Mouse (Mus musculus) large intestine, adult 2 months (tissue): ENCODE data around the gene Cav1. TPM values are rescaled to one million over a fixed set of nuclear protein-coding genes. Genes with fewer than 3 reads are reported as not detected.

Experiments
- DNase-seq: peaks from one replicate; pipeline ENCODE4 v3.0.0-alpha.2; 2012; ENCODE audit warnings: low read depth, low spot score
- WGBS: fragments of 180-500 bp; shearing (Covaris S2); methylation state at CpG from one replicate; pipeline ENCODE4 v1.1.7; 2018; 5-methylcytosine and 5-hydroxymethylcytosine counted together
- polyA plus RNA-seq: library from polyadenylated mRNA; depleted of rRNA; stranded (reverse); fragments of >200 nt; gene quantifications from 2 replicates; pipeline ENCODE4 v1.2.3, GENCODE M21; 2012; rRNA removed

Gene Cav1
- 118 and 147 TPM in 2 replicates for polyA plus RNA-seq

DNA sequence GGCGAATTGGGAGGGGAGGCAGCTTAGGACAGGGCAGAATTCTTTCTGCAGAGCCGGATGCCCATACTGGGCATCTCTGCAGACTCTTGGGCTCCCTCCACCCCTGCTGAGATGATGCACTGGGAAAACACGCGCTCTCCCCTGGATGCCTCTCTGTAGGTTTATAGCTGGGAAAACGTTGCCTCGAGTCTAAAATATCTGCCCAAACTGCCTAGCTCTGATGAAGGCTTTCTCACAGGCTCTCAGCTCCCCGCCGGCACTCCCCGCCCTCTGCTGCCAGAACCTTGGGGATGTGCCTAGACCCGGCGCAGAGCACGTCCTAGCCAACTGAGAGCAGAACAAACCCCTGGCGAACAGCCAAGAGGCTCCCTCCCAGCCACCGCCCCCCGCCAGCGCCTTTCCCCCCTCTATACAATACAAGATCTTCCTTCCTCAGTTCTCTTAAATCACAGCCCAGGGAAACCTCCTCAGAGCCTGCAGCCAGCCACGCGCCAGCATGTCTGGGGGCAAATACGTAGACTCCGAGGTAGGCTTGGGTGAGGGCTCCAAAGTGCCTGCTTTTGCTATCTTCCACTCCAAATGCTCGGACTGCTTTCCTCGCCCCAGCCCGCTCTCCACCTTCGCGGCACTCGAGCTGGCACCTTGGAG is at the start of gene Cav1:
Cav1 (plus strand) TSS at position 382 of the 648 bp plus-strand sequence.
- DNase-seq, result no peak

DNA sequence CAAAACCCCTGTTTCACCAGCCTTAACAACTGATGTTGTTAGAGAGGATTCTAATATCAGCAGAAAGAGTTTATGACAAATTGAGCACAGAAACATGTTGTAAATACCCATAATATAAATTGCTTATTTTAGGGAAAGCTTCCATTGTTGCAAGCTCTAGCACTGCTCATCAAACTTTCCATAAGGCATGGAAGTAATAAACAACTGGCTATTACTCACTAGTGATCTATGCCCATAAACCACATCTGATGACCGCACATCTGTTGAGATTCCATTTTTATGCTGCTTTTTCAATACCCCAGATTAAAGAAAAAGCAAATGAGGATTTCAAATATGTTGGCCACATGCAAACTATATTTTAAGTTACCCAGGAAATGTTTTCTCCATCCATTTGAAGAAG is 48.0 kb upstream of the Cav1 start:
- 78% methylated on average over 1 of the region's 1 CpGs for WGBS
- no peak for DNase-seq

More for the DNA sequence above, at the start of gene Cav1:
- WGBS, result 2% methylated on average over 26 of the region's 26 CpGs

DNA sequence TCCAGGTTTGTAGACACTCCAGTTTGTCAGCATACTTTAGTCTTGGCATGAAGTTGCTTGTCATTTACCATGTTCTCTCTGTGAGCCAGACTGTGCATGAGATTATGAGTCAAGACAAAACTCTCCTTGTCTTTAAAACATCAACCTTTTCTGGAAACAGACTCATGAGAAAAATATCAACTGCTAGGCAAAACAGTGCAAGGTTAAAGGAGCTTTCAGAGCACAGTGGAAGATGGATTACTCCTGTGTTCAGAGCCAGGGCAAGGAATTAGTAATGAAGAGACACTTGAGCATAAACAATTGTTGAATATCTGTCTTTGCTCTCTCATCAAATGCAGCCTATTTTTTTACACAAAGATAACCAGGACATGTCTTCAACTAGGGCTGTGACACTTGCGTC is 47.2 kb upstream of the Cav1 start:
- 92% methylated on average over 1 of the region's 1 CpGs for WGBS
- DNase-seq, result no peak

DNA sequence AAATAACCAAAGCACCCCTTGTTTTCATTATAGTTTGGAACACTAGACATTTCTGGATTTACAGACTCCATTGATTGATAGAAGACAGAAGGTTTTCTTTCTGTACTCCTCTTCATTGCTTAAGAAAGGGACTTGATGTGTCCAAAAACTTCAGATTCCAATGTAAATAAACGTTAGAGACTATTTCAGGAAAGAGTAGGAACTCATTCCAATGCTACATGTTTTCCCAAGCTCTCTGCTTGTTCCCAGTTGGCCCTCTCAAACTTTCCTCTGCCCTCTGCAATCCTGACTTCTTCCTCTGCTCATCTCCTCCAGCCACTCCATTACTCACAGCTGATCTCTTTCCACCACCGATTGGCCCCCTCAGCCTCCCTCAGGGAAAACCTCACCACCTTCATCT is 43.3 kb upstream of the Cav1 start:
- 44% methylated on average over 2 of the region's 2 CpGs for WGBS
- DNase-seq, result no peak

DNA sequence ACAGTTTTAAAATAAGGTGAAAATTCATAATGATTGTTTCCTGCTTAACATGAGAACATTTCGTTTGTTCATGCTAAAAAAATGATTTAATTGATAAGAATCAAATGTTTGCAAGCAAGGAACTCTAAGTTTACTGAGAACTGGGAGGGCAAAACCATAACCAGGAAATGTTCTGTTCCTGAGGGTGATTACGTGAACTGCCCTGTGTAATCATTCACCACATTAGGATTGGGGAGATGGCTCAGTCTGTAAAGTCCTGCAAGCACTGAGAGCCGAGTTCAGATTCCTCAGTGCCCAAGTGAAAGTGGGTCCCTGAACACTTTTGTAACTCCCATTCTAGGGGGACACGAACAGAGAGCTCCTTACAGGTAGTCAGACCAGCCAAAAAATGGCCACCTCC is 41.1 kb upstream of the Cav1 start:
- 42% methylated on average over 4 of the region's 4 CpGs for WGBS
- no peak for DNase-seq

DNA sequence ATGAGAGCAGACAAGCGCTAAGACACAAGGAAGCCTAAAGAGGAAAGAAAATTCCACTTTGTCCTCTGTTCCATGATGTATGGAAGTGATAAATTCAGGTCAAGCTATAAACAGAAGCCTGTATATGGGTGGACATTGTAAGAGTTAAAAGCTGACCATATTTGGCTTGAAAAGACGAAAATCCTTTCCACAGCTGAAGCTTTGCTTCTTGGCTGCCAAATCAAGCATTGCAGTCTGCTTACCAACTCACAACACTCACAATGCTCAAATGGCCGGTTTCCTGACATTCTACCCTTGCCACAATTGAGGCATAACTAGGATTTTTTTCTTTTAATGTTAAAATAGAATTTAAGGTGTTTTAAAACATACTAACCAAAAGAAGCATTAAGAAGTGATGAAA is 39.7 kb upstream of the Cav1 start:
- WGBS, result 79% methylated on average over 3 of the region's 3 CpGs
- no peak for DNase-seq

DNA sequence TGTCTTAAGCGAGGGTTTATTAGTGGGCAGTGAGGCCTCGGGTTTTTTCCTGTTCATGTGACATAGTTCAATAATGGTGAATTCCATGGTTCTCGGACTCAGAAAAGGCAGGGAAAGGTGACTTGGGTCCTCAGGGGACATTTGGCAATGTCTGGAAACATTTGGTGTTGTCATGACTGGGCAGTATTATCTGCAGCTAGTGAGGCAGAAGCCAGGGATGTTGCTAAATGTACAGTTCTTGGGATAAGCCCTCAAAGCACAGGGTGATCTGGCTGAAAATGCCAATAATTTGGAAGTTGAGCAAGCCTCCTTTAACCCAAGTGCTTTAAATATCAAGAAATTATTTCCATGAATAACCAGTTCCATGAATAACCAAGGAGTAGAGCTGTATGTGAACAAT is 27.8 kb upstream of the Cav1 start:
- WGBS, result 87% methylated on average over 3 of the region's 3 CpGs
- DNase-seq, result no peak

DNA sequence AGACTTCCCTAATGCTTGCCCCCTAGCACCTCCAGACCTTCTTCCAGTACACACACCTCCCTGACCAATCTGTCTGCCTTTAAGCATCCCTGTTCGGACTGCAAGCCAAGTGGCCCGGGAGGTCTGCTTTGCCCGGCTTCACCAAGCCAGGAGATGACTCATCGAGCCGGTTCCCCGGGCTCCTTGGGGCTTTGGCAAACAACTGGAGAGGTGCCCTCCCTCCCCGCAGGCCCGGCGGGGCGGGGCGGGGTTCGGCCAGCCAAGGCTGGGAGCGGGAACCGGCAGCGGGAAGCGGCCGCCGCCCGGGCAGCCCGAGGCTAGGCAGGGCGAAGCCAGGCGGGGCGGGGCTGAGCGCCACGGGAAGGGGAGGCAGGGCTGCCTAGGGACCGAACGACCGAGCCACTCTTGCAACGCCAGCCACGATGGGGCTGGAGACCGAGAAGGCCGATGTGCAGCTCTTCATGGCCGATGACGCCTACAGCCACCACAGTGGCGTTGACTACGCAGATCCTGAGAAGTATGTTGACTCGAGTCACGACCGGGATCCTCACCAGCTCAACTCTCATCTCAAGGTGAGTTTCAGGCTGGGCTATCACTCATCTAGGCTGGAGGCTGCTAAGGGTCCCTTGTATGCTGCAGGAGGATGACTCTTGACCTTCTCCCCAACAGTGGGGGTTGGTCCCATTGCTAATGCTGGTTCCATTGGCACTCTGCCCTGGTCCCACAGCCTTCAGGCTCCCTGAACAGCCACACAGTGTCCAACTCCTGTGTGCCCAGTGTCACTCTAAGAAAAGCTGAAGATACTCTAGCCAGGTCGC is 25.0 kb upstream of the Cav1 start, which contains the start of gene Cav2:
Cav2 (plus strand) TSS at position 247 of the 818 bp plus-strand sequence.
- peak; percentile 61 for DNase-seq
- 2% methylated on average over 40 of the region's 40 CpGs for WGBS

DNA sequence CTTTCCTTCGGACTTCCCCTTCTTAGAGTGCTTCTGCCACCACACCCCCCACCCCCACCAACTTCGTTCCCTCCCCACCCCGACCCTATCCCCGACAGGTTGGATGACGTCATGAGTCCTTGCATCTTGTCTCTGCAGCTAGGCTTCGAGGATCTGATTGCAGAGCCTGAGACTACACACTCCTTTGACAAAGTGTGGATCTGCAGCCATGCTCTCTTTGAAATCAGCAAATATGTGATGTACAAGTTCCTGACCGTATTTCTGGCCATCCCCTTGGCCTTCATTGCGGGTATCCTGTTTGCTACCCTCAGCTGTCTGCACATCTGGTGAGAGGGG is 24.4 kb upstream of the Cav1 start:
- DNase-seq, result no peak
- 23% methylated on average over 8 of the region's 8 CpGs for WGBS

DNA sequence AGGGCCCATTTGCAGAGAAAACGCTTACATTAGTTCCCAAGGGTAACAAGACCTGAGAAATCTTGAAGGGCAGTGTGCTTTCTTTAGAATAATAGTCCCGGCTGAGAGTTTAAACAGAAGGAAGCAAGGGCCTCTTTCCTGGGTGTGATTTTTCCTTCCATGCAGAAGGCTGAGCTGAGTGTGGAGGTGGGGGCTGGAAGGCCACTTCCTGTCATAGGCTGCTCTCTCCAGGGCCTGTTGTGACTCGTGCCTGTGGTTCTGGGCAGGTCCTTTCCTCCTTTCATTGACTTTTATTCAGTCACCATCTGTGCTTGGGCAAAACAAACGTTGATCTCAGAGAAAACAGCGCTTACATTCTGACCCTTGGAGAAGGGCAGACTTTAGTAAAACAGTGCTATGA is 24.0 kb upstream of the Cav1 start:
- 40% methylated on average over 5 of the region's 5 CpGs for WGBS
- DNase-seq, result no peak

DNA sequence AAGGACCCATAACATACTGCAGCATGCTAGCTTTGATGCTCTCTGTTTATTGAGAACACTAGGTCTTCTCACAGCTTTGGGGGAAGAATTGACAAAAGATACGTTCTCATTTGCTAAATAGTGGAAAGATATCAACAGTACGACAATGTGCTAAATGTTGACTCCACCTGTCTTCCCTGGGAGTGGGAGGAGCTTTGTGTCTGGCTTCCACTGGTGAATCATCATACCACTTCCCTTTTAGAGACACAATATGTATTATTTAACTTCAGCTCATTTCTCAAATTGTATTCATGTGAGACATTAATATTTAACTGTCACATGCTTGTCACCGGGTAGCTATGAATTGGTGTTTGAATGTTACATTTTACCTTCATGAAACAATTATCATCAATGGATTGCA is 22.3 kb upstream of the Cav1 start:
- WGBS, result 55% methylated on average over 3 of the region's 3 CpGs
- no peak for DNase-seq

DNA sequence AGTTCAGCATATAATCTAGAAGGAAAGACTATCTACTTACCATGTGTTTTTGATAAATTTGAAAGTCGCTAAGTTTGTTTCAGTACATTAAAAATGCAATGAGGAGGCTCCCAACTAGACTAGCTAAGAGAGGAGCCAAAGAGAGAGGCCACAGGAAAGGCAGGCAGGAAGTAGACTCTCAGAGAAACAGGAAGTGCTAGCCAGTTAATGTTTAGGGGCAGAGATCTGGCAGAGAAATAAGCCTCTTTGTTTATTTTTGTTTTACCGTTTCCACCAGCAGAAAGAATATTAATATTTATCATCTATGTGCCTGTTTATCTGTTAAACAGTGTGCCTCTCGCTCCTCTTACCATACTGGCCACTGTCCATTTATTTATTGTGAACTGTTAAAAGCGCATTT is 19.8 kb upstream of the Cav1 start:
- 62% methylated on average over 4 of the region's 4 CpGs for WGBS

DNA sequence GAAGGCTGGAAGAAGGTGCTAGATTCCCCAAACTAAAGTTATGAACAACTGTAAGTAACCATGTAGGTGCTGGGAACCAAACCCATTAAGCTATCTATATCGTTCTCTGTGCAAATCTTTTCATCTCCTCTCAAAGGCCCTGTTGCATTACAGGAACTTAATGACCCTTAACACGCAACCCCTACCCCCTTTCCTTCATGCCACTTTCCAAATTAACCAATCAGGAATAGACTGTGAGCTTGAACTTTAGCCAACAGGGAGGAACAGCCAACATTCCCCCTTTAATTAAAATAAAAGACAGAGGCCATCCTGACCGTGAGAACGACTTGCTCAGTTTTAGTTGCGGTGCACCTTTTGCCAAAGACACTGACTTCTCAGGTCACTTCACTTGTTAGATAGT is 11.0 kb upstream of the Cav1 start:
- no peak for DNase-seq
- WGBS, result 80% methylated on average over 5 of the region's 5 CpGs

More for the DNA sequence above, 19.8 kb upstream of the Cav1 start:
- no peak for DNase-seq

DNA sequence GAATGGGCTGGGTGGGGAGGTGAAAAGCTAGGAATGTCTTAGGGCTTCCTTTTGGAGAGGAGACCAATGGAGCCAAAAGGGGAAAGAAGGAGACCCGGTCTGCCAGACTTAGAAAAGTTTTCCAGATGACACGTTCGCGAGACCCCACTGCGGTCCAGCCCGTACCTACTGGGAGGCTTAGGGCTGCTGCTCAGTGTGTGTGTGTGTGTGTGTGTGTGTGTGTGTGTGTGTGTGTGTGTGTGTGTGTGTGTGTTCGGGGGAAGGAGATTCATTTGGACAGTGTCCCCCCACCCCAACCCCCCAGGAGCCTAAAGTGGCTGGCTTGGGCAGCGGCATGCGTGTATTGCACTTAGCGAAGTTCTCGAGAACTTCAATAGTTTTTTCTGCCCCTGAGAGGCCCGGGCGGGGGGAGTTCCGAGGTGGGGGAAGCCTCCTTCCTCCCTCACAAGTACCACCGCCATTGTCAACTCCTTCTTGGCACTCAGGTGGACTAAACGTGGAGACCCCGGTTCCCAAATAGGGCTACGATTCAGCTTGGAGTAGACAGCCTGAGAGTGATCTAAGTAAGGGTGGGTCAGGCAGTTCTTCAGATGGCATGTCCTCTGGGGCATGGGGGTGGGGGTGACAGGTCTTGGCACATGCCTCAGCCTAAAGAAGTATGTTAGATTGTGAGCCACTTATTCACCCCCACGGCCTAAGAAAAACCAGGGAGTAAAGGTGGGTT is 629 bp downstream of the Cav1 start:
- 2% methylated on average over 19 of the region's 19 CpGs for WGBS
- DNase-seq, result no peak

DNA sequence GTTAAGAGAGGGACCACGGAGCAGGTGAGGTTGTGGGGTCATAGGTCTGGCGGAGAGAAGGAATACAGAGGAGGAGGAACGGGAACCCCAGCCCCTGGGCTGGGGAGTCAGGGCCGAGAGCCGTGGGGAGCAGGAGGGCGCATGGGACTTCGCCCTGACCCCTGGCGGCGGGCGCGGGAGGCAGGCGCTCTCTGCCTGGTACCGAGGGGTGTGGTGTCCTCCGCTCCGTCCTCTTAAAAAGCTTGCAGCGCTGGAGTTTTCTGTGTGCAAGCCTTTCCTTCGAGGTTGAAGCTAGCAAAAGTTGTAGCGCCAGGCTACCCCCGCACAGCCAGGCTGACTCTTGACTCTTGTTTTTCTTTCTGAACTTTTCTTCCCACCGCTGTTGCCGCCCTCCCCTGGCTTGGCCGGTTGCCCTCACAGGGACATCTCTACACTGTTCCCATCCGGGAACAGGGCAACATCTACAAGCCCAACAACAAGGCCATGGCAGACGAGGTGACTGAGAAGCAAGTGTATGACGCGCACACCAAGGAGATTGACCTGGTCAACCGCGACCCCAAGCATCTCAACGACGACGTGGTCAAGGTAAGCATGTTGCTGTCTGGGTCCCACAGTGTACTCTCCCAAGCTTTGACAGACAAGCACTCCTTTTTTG is 1.5 kb downstream of the Cav1 start:
- WGBS, result 6% methylated on average over 31 of the region's 31 CpGs
- no peak for DNase-seq

DNA sequence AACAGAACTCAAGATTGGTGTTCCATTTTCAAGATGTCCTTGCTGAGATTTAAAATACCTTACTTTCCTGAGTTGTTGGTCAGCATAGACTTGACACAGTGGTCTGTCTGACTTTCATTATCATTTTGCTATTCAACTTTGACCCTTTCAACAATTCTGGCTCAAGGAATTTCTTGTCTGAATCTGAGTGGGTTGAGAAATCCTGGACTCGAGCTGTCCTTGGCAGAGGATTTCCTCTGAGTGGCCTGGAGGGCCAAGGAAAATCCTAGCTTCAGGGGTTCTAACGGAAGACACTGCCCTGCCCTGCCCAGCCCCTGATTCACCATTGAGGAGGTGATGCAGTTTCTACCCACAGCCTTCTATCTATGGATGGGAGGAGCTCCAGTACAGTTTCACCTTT is 2.5 kb downstream of the Cav1 start:
- 35% methylated on average over 2 of the region's 2 CpGs for WGBS
- no peak for DNase-seq

DNA sequence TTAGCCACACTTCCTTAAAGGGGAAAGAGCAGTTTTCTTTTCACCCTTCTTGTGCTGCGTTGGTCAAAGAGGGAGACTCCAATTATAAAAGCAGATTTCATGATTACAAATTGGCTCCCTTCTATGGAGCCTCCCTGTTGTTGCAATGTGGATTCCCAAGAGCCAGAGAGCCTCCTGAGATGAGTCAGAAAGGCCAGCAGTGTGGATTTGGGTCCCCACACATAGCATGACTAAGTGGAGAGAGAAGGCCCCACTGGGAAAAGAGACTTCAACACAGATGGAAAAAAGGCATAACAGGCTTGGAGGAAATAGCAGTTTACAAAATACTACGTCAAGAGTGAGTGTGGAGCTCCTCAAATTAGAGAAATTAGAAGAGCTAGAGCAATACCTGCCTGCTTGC is 3.1 kb downstream of the Cav1 start:
- no peak for DNase-seq
- 58% methylated on average over 2 of the region's 2 CpGs for WGBS

DNA sequence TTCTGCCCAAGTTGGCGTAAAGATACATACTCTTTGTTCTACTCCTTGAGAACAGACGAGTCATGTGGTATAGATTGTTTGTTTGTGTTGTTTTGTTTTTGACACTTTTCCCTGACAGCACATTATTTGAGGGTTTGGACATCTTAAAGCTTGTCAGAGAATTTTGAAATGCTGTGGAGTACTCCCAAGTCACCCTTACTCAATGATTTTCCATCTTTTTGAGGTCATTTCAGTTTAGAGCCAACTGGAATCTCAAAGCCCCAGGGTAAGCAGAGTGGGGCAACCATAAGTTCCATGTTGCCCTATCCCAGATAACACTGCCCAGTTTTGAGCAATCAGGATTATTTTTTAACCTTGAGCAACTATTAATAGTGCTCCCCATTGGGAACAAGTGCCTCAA is 8.1 kb downstream of the Cav1 start:
- WGBS, result 82% methylated on average over 2 of the region's 2 CpGs
- no peak for DNase-seq

DNA sequence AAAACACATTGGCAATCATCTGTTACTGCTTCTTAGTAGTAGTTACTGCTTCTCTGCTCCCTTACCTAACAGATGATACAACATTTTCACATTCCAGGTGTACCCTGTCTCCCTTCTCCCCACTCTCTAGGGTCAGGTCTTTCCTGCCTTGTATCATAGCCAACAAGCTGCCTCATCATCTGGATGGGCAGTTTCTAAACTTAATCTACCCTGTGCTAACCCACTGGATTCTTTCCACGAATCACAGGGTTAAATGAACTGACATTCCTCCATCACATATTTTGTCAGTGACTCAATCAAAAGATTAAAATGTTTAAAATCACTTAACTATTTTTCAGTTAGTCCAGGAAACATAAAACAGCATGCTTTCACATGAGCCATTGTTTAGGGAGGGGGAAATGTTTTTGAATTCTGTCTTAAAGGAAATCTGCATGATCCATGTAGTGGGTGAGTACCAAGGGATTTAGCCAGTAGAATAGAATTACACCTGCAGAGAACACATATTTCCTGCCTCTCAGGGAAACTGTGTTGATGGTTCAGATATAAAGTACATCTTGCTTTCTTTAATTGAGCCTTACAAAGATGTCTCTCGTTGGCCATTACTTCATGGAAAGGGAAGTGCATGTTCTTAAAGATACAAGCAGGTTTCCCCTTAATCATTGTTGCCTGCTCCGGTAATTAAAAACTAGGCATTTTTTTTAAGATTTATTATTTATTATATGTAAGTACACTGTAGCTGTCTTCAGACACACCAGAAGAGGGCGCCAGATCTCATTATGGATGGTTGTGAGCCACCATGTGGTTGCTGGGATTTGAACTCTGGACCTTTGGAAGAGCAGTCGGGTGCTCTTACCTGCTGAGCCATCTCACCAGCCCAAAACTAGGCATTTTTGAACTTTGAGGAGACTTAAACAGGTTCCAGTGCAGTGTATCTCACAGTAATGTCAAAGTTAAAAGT is 8.8 kb downstream of the Cav1 start:
- no peak for DNase-seq
- 75% methylated on average over 5 of the region's 5 CpGs for WGBS
